Mouse (Mus musculus) limb, embryonic 14.5 days (tissue): Measurements from ENCODE around the gene Cfap298. TPM values are rescaled to one million over a fixed set of nuclear protein-coding genes. Genes with fewer than 3 reads are reported as not detected.
A peak's percentile ranks its signal among the peaks of the same experiment; 100 is the strongest.

Experiments used
- ATAC-seq: fragments of 200-750 bp; cut with Nextera tagmentation; 2 replicates; pipeline ENCODE4 v1.8.0; 2017; ENCODE audit warnings: low read depth, moderate number of reproducible peaks, moderate TSS enrichment; ENCODE audit not compliant: low FRiP score
- DNase-seq: peaks from one replicate; pipeline ENCODE4 v3.0.0-alpha.2; 2015; ENCODE audit warnings: low spot score
- H3K27ac ChIP-seq: fragments of 300-500 bp; sonication (generic); replicated peaks from 2 replicates; pipeline ENCODE4 v1.5.1; 2014; ENCODE audit warnings: low read depth, mild to moderate bottlenecking, low read length, moderate library complexity, mixed read lengths
- H3K27me3 ChIP-seq: fragments of 300-500 bp; sonication (generic); 2 replicates; pipeline ENCODE4 v1.6.1; 2014; ENCODE audit warnings: low read length, mixed read lengths; ENCODE audit not compliant: control insufficient read depth, insufficient read depth
- H3K36me3 ChIP-seq: fragments of 300-500 bp; sonication (generic); 2 replicates; pipeline ENCODE4 v1.6.1; 2014; ENCODE audit warnings: mild to moderate bottlenecking, low read length, moderate library complexity, mixed read lengths; ENCODE audit not compliant: control insufficient read depth, insufficient read depth
- H3K4me1 ChIP-seq: fragments of 300-500 bp; sonication (generic); 2 replicates; pipeline ENCODE4 v1.6.1; 2014; ENCODE audit warnings: antibody characterized with exemption, low read length, mixed read lengths; ENCODE audit not compliant: control insufficient read depth, insufficient read depth
- H3K4me2 ChIP-seq: fragments of 300-500 bp; sonication (generic); replicated peaks from 2 replicates; pipeline ENCODE4 v1.6.1; 2014; ENCODE audit warnings: low read depth, mild to moderate bottlenecking, low read length, moderate library complexity; ENCODE audit not compliant: severe bottlenecking
- H3K4me3 ChIP-seq: fragments of 300-500 bp; sonication (generic); replicated peaks from 2 replicates; pipeline ENCODE4 v1.5.1; 2014; ENCODE audit warnings: low read length
- H3K9ac ChIP-seq: fragments of 300-500 bp; sonication (generic); 2 replicates; pipeline ENCODE4 v1.6.1; 2014; ENCODE audit warnings: mild to moderate bottlenecking, low read depth, low read length, moderate library complexity; ENCODE audit not compliant: severe bottlenecking
- H3K9me3 ChIP-seq: fragments of 300-500 bp; sonication (generic); 2 replicates; pipeline ENCODE4 v1.6.1; 2016; ENCODE audit warnings: low read length; ENCODE audit not compliant: control insufficient read depth
- POLR2A ChIP-seq: fragments of 200-500 bp; IDR thresholded peaks from 2 replicates; pipeline ENCODE4 v1.8.0; 2012; ENCODE audit warnings: inconsistent platforms, mild to moderate bottlenecking, moderate library complexity, borderline replicate concordance; ENCODE audit not compliant: insufficient read depth, insufficient read length; ENCODE audit errors: extremely low read depth
- WGBS: fragments of 180-500 bp; shearing (Covaris S2); extraction: QIAGEN DNeasy Blood & Tissue Kit; methylation state at CpG from one replicate; pipeline ENCODE4 v1.1.7; 2014; 5-methylcytosine and 5-hydroxymethylcytosine counted together
- polyA plus RNA-seq, 2 experiments: library from polyadenylated mRNA; depleted of rRNA in 1 of 2; stranded (reverse) in 1 of 2; unstranded in 1 of 2; fragments of >200 nt; fragmentation: Nextera tagmentation in 1 of 2; extraction: Ambion mirVana in 1 of 2; gene quantifications; 2 replicates each; pipeline versions ENCODE4 v1.2.1 to v1.2.3; 2012 to 2014

The Cfap298 gene
- polyA plus RNA-seq, 2 experiments, result 17.0 to 30.7 TPM

DNA sequence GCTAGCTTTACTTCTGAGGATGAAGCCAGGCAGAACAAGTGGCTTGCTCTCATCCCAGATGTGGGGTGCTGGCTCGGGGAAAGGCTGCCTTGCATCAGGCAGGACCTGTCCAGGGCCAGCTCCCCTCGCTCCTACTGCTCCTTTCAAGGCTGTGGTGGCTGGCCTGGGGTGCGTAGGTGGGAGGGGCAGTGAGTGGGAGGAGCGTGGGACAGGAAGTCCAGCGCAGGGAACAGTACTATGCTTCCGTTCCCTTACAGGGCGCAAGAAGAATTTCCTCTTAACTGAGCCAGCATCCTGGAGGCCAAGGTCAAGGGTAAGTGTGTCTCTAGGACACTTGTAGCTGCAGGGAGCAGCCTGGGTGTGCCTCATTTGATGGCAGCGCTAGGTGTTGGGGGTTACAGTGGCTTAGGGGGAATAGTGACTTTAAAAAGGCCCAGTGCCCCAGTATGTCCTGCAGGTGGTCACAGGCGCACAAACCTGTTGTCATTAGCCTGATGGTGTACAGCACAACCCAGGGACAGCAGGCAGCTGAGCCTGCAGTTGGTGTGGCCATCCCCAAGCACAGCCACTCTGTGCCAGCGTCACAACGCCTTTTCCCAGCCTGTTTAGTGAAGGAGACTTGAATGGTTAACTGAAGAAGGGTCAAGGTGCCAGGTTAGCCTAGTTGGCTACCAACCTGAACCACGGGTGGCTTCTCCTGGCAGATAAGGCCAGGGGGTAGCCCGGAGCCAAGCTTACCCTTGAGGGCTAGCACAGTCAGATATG, 10.1 kb downstream of the Cfap298 start:
- no peak for TF ChIP-seq POLR2A
- Histone ChIP-seq H3K9ac (no peak overlapping the region), H3K4me2 (no peak overlapping the region), H3K4me3 (no peak overlapping the region), H3K36me3 (peaks cover 9% of the 10 kb centered on the region; the same call in 1 of the 2 replicates), H3K9me3 (no peaks in the 10 kb centered on the region), H3K27me3 (no peaks in the 10 kb centered on the region), H3K27ac (no peak overlapping the region), H3K4me1 (no peaks in the 10 kb centered on the region)
- no peak for ATAC-seq
- DNase-seq, result no peak
- WGBS, result 81% methylated on average over 13 of the region's 13 CpGs

GRCm38 (mm10) chr16:90921471-90922159, 13.3 kb downstream of the Cfap298 start:
- Histone ChIP-seq H3K9ac (no peak overlapping the region), H3K27me3 (no peaks in the 10 kb centered on the region), H3K9me3 (no peaks in the 10 kb centered on the region), H3K36me3 (peaks cover 5% of the 10 kb centered on the region; the same call in 1 of the 2 replicates), H3K27ac (no peak overlapping the region), H3K4me2 (no peak overlapping the region), H3K4me1 (no peaks in the 10 kb centered on the region), H3K4me3 (no peak overlapping the region)
- TF ChIP-seq POLR2A, result no peak
- 47% methylated on average over 10 of the region's 10 CpGs for WGBS
- ATAC-seq (no peak), DNase-seq (no peak)

DNA sequence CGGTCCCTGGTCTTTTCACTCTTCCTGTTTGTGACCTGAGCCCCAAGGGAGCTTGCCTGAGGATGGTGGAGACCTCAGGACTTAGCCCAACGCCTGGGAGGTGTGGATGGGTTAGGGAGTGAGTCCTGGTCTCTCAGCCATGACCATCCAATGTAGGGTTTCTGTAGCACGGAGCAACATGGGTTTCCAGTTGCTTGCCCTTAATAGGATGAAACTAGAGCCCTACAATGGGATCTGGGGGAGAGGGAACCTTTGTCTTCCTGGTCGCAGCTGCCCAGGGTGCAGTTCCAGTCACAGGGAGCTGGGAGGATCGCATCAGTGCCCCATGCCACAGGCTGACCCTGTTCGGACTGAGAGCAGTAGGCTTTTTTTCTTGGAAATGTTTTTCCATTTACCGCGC, 17.8 kb downstream of the Cfap298 start:
- Histone ChIP-seq H3K27me3 (no peaks in the 10 kb centered on the region), H3K4me2 (no peak overlapping the region), H3K4me3 (no peak overlapping the region), H3K9me3 (no peaks in the 10 kb centered on the region), H3K36me3 (no peaks in the 10 kb centered on the region), H3K9ac (no peak overlapping the region), H3K4me1 (no peaks in the 10 kb centered on the region), H3K27ac (no peak overlapping the region)
- TF ChIP-seq POLR2A, result no peak
- WGBS, result 82% methylated on average over 8 of the region's 8 CpGs
- no peak for DNase-seq
- ATAC-seq, result no peak

DNA sequence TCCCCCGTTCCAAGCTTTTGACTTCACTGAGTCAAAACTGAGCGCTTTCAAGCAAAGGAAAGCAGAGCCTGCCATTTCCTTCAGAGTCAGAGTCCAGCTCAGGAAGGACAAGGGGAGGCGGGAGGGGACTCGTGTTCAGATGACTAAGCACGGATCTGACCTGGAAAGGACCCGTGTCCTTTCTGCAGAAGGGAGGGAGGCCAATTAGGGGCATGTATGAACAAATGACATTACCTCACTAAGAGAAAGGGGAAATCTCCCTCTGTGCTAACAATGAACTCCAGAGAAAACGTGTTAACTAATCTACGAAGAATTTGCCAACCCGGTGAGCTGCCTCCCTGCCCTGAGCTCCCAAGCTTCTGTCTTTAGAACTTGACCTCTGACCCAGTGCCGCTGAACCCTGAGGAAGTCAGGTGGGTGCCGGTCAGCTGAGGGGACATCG, 18.9 kb downstream of the Cfap298 start:
- 48% methylated on average over 12 of the region's 12 CpGs for WGBS
- DNase-seq (no peak), ATAC-seq (no peak)
- H3K4me2 ChIP-seq, result no peak overlapping the region
- H3K9me3 ChIP-seq, result no peaks in the 10 kb centered on the region
- no peaks in the 10 kb centered on the region for H3K36me3 ChIP-seq
- no peak overlapping the region for H3K4me3 ChIP-seq
- no peak overlapping the region for H3K9ac ChIP-seq
- H3K27me3 ChIP-seq, result no peaks in the 10 kb centered on the region
- H3K27ac ChIP-seq, result no peak overlapping the region
- no peak for TF ChIP-seq POLR2A
- H3K4me1 ChIP-seq, result no peaks in the 10 kb centered on the region

DNA sequence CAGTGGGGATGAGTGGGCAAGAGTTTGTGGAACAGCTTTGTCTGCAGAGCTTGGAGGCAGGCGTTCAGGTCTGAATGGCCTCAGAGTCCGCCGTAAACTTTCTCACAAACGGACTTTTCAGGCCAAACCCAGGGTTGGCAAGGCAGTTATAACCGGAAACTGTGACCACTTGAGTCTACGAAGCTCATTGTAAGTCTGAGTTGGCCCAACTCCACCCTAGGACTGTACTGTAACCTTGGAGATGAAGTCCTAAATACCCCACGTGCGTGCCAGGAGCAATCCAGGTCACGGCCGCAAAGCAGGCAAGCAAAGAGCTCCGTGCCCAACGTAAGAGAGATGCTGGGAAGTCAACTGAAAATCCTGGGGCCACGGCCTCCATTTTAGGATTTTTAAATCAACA, 23.1 kb downstream of the Cfap298 start:
- Histone ChIP-seq H3K36me3 (no peaks in the 10 kb centered on the region), H3K27ac (no peak overlapping the region), H3K4me2 (no peak overlapping the region), H3K4me3 (no peak overlapping the region), H3K9me3 (no peaks in the 10 kb centered on the region), H3K27me3 (no peaks in the 10 kb centered on the region), H3K9ac (no peak overlapping the region), H3K4me1 (no peaks in the 10 kb centered on the region)
- TF ChIP-seq POLR2A, result no peak
- 87% methylated on average over 13 of the region's 13 CpGs for WGBS
- DNase-seq, result peak; percentile 15
- ATAC-seq, result no peak
